ENCODE assay signal across 8 mouse cellular contexts in genomic region chr11:61577349-61577748, GRCm38 (mm10). TPM values are rescaled to one million over a fixed set of nuclear protein-coding genes. Genes with fewer than 3 reads are reported as not detected.
A peak's percentile ranks its signal among the peaks of the same experiment; 100 is the strongest.
DNase-seq lines count a peak whose midpoint lies in the region; ATAC-seq and TF ChIP-seq lines count a peak whose summit lies in the region.

No protein-coding gene starts in this region.

- no peak for TF ChIP-seq CTCF in kidney, adult 2 months (conservative IDR thresholded peaks at IDR 0.05; ENCODE audit: insufficient read depth, insufficient read length, low read depth, low read length)

- H3K4me1 ChIP-seq in heart, embryonic 14.5 days (ENCODE audit: control insufficient read depth in 2 of 2, insufficient read depth in 2 of 2, low read length in 2 of 2): peaks cover 2 to 29% of the 10 kb centered on the region in 2 experiments; a peak in 2 of 4 replicates
- H3K4me1 ChIP-seq in ES-E14 (ENCODE audit: control insufficient read depth in 2 of 2, insufficient read depth in 2 of 2, low read length in 2 of 2, poor library complexity in 1 of 2): peaks cover 6 to 13% of the 10 kb centered on the region in 2 experiments; a peak in 3 of 4 replicates
- peaks cover 22% of the 10 kb centered on the region for H3K4me1 ChIP-seq in forebrain, embryonic 13.5 days
- peaks cover 26% of the 10 kb centered on the region for H3K4me1 ChIP-seq in midbrain, embryonic 10.5 days
- peaks cover 19% of the 10 kb centered on the region for H3K4me1 ChIP-seq in kidney, adult 2 months (ENCODE audit: control insufficient read depth, insufficient read depth, low read length)

- H3K4me3 ChIP-seq in heart, embryonic 14.5 days (ENCODE audit: control insufficient read depth in 1 of 2, insufficient read depth in 1 of 2, low read depth in 1 of 2, low read length in 2 of 2): no peak overlapping the region
- H3K4me3 ChIP-seq in ES-E14 (ENCODE audit: insufficient read depth in 1 of 2, low read depth in 1 of 2, low read length in 2 of 2, poor library complexity in 1 of 2, severe bottlenecking in 1 of 2): peak overlapping the region in 1 of 2 experiments; percentile 89; a peak in 1 of 4 replicates
- peak overlapping the region; percentile 65; the same call in 1 of the 2 replicates for H3K4me3 ChIP-seq in forebrain, embryonic 13.5 days
- H3K4me3 ChIP-seq in midbrain, embryonic 10.5 days: peak overlapping the region; percentile 93
- no peak overlapping the region for H3K4me3 ChIP-seq in kidney, adult 2 months (ENCODE audit: insufficient read depth, low read depth, low read length)

- TF ChIP-seq POLR2A in kidney, adult 2 months (IDR thresholded peaks at IDR 0.05; ENCODE audit: low read depth, low read length): no peak

- no peak overlapping the region for H3K9ac ChIP-seq in heart, embryonic 14.5 days (ENCODE audit: low read length)
- peak overlapping the region; percentile 15; the same call in 1 of the 2 replicates for H3K9ac ChIP-seq in ES-E14 (ENCODE audit: insufficient read depth, low read depth, low read length, poor library complexity, severe bottlenecking)
- H3K9ac ChIP-seq in forebrain, embryonic 13.5 days: no peak overlapping the region

- H3K9me3 ChIP-seq in heart, embryonic 14.5 days (ENCODE audit: control insufficient read depth, low read length): no peaks in the 10 kb centered on the region
- no peaks in the 10 kb centered on the region for H3K9me3 ChIP-seq in ES-E14 (ENCODE audit: control insufficient read depth, insufficient read depth, low read depth, low read length)
- H3K9me3 ChIP-seq in forebrain, embryonic 13.5 days (replicated peaks): no peaks in the 10 kb centered on the region; the same call in 1 of the 2 replicates
- no peaks in the 10 kb centered on the region for H3K9me3 ChIP-seq in midbrain, embryonic 10.5 days (replicated peaks)

- DNase-seq in heart, postnatal 10 days: no peak
- DNase-seq in ES-E14 (ENCODE audit: low read depth, low spot score): no peak
- DNase-seq in midbrain, embryonic 10.5 days (ENCODE audit: low spot score): no peak
- no peak for DNase-seq in urinary bladder, postnatal 14 days (ENCODE audit: low spot score)
- DNase-seq in kidney, adult 2 months: no peak
- DNase-seq in Muller cell, postnatal 12 days (ENCODE audit: inconsistent ontology term): no peak

- intact Hi-C loops in heart, postnatal 10 days (cut with DNase I): loop anchor here (5.0 to 10.0 kb wide), 3 partner anchors 45 to 160 kb away; no protein-coding TSS in a partner anchor

- no peaks in the 10 kb centered on the region for H3K27me3 ChIP-seq in heart, embryonic 14.5 days (ENCODE audit: control insufficient read depth, insufficient read depth, low read length)
- no peaks in the 10 kb centered on the region for H3K27me3 ChIP-seq in forebrain, embryonic 13.5 days
- no peaks in the 10 kb centered on the region for H3K27me3 ChIP-seq in midbrain, embryonic 10.5 days (ENCODE audit: low read depth, poor library complexity, severe bottlenecking)
- H3K27me3 ChIP-seq in kidney, adult 2 months (replicated peaks; ENCODE audit: control insufficient read depth, insufficient read depth, low read length): no peaks in the 10 kb centered on the region

- peak overlapping the region; percentile 89; the same call in 1 of the 2 replicates for H3K4me2 ChIP-seq in heart, embryonic 14.5 days (ENCODE audit: low read length)
- peak overlapping the region; percentile 89 for H3K4me2 ChIP-seq in forebrain, embryonic 13.5 days

- no peak overlapping the region for H3K27ac ChIP-seq in heart, embryonic 14.5 days (replicated peaks in 1 of 2; ENCODE audit: control insufficient read depth in 1 of 2, insufficient read depth in 1 of 2, low read depth in 2 of 2, low read length in 2 of 2)
- no peak overlapping the region; the same call in 1 of the 2 replicates for H3K27ac ChIP-seq in ES-E14 (ENCODE audit: insufficient read depth, low read depth, low read length, poor library complexity, severe bottlenecking)
- H3K27ac ChIP-seq in forebrain, embryonic 13.5 days: no peak overlapping the region
- no peak overlapping the region for H3K27ac ChIP-seq in midbrain, embryonic 10.5 days (replicated peaks)
- no peak overlapping the region; the same call in 1 of the 2 replicates for H3K27ac ChIP-seq in kidney, adult 2 months (ENCODE audit: insufficient read depth, low read depth, low read length)

- ATAC-seq in heart, embryonic 14.5 days (ENCODE audit: insufficient number of reproducible peaks, insufficient read depth, low FRiP score, low read depth): no peak
- ATAC-seq in forebrain, embryonic 13.5 days: no peak

- H3K36me3 ChIP-seq in heart, embryonic 14.5 days (ENCODE audit: control insufficient read depth, insufficient read depth, low read length): no peaks in the 10 kb centered on the region
- no peaks in the 10 kb centered on the region for H3K36me3 ChIP-seq in ES-E14 (ENCODE audit: control insufficient read depth, insufficient read depth, low read length, poor library complexity, severe bottlenecking)
- H3K36me3 ChIP-seq in forebrain, embryonic 13.5 days (ENCODE audit: poor library complexity, severe bottlenecking): 0 out of 2 replicates have a peak, but pooled peaks cover 4% of the 10 kb centered on the region
- peaks cover 14% of the 10 kb centered on the region for H3K36me3 ChIP-seq in midbrain, embryonic 10.5 days
- H3K36me3 ChIP-seq in kidney, adult 2 months (ENCODE audit: control insufficient read depth, insufficient read depth, low read length): no peaks in the 10 kb centered on the region

- in situ Hi-C loops in ES-E14 (cut with MboI; ENCODE audit: low sequenced_read_pairs in 2 of 2, unreplicated experiment in 2 of 2): no loop called here

TF ChIP-seq in ES-E14, 5 proteins besides CTCF, POLR2A, EP300 and RAD21:
- TF ChIP-seq HCFC1 (IDR thresholded peaks at IDR 0.05; ENCODE audit: borderline replicate concordance, insufficient read depth, low read length) (no peak), CHD2 (IDR thresholded peaks at IDR 0.05; ENCODE audit: low read depth, low read length) (no peak), ZNF384 (IDR thresholded peaks at IDR 0.05; ENCODE audit: low read depth, low read length) (no peak), MAFK (IDR thresholded peaks at IDR 0.05; ENCODE audit: insufficient read depth, low read depth, low read length) (no peak), ZC3H11A (IDR thresholded peaks at IDR 0.05; ENCODE audit: borderline replicate concordance, low read depth, low read length) (no peak)

RNA-seq across cellular contexts. Expression of gene Epn2, which starts 2.1 kb away (rescaled TPM):
- polyA plus RNA-seq in heart, embryonic 14.5 days (2014; fragmentation: Nextera tagmentation; extraction: Ambion mirVana): 23.9 and 24.9 TPM in 2 replicates
- 10 to 100 TPM; 36.5 to 37.4 TPM for total RNA-seq in heart, postnatal 10 days (2021)
- total RNA-seq in ES-E14 (2012; rRNA removed): 29.0 and 33.1 TPM in 2 replicates
- polyA plus RNA-seq in forebrain, embryonic 13.5 days (2015; fragmentation: Nextera tagmentation; extraction: Ambion mirVana): 41.8 and 45.3 TPM in 2 replicates
- polyA plus RNA-seq in midbrain, embryonic 10.5 days (2016; fragmentation: Nextera tagmentation; extraction: Ambion mirVana): 23.9 and 28.4 TPM in 2 replicates
- 23.1 and 25.7 TPM in 2 replicates for polyA plus RNA-seq in kidney, adult 2 months (2012; rRNA removed)

Comparison
In these comparisons a context has a peak if more than half of its experiments do, and no peak if none do; other contexts are left out.
1. H3K4me3 ChIP-seq: peak in forebrain, embryonic 13.5 days (single experiment) and midbrain, embryonic 10.5 days (single experiment); none in heart, embryonic 14.5 days (0 of 2) and kidney, adult 2 months (single experiment).